Mouse (Mus musculus) heart, embryonic 12.5 days (tissue): ENCODE data around the gene Usp35. TPM values are rescaled to one million over a fixed set of nuclear protein-coding genes. Genes with fewer than 3 reads are reported as not detected.
A peak's percentile ranks its signal among the peaks of the same experiment; 100 is the strongest.

ENCODE experiments used
- ATAC-seq: fragments of 200-750 bp; cut with Nextera tagmentation; 2 replicates; pipeline ENCODE4 v1.8.0; 2017; ENCODE audit warnings: moderate TSS enrichment, moderate library complexity; ENCODE audit not compliant: insufficient number of reproducible peaks, low FRiP score
- H3K27ac ChIP-seq: fragments of 300-500 bp; sonication (generic); 2 replicates; pipeline ENCODE4 v1.5.1; 2016; ENCODE audit warnings: mild to moderate bottlenecking, moderate library complexity; ENCODE audit not compliant: poor library complexity, severe bottlenecking
- H3K27me3 ChIP-seq: fragments of 300-500 bp; sonication (generic); replicated peaks from 2 replicates; pipeline ENCODE4 v1.6.1; 2016; ENCODE audit warnings: mild to moderate bottlenecking, moderate library complexity
- H3K36me3 ChIP-seq: fragments of 300-500 bp; sonication (generic); 2 replicates; pipeline ENCODE4 v1.6.1; 2016; ENCODE audit warnings: mild to moderate bottlenecking, moderate library complexity
- H3K4me1 ChIP-seq: fragments of 300-500 bp; sonication (generic); replicated peaks from 2 replicates; pipeline ENCODE4 v1.6.1; 2016; ENCODE audit warnings: mild to moderate bottlenecking
- H3K4me2 ChIP-seq: fragments of 300-500 bp; sonication (generic); 2 replicates; pipeline ENCODE4 v1.6.1; 2016; ENCODE audit warnings: mild to moderate bottlenecking, moderate library complexity
- H3K4me3 ChIP-seq: fragments of 300-500 bp; sonication (generic); 2 replicates; pipeline ENCODE4 v1.5.1; 2016; ENCODE audit warnings: mild to moderate bottlenecking
- H3K9ac ChIP-seq: fragments of 300-500 bp; sonication (generic); 2 replicates; pipeline ENCODE4 v1.6.1; 2016; ENCODE audit warnings: mild to moderate bottlenecking, moderate library complexity
- H3K9me3 ChIP-seq: fragments of 300-500 bp; sonication (generic); replicated peaks from 2 replicates; pipeline ENCODE4 v1.6.1; 2016; ENCODE audit warnings: mild to moderate bottlenecking, moderate library complexity
- whole genome bisulfite sequencing: fragments of 180-500 bp; shearing (Covaris S2); methylation state at CpG from one replicate; pipeline ENCODE4 v1.1.7; 2016; 5-methylcytosine and 5-hydroxymethylcytosine counted together
- polyA plus RNA-seq: library from polyadenylated mRNA; unstranded; fragments of >200 nt; fragmentation: Nextera tagmentation; extraction: Ambion mirVana; gene quantifications from 2 replicates; pipeline ENCODE4 v1.2.1, GENCODE M21; 2016

The Usp35 gene
- polyA plus RNA-seq, 1 experiment from 2014 or later: 1.4 TPM

GRCm38 (mm10) chr7:97302876-97303275 lies 28.9 kb downstream of the Usp35 start:
- Histone ChIP-seq H3K9me3 (no peaks in the 10 kb centered on the region), H3K9ac (no peak overlapping the region), H3K27me3 (no peaks in the 10 kb centered on the region), H3K27ac (no peak overlapping the region), H3K4me3 (no peak overlapping the region), H3K4me1 (peaks cover 8% of the 10 kb centered on the region; the same call in 1 of the 2 replicates), H3K36me3 (peaks cover 81% of the 10 kb centered on the region), H3K4me2 (no peak overlapping the region)
- 77% methylated on average over 4 of the region's 4 CpGs for WGBS
- ATAC-seq: no peak

GRCm38 (mm10) chr7:97302261-97302660 lies 29.6 kb downstream of the Usp35 start:
- Histone ChIP-seq H3K27me3 (no peaks in the 10 kb centered on the region), H3K27ac (no peak overlapping the region), H3K4me3 (no peak overlapping the region), H3K9me3 (no peaks in the 10 kb centered on the region), H3K4me2 (no peak overlapping the region), H3K9ac (no peak overlapping the region), H3K4me1 (peaks cover 8% of the 10 kb centered on the region; the same call in 1 of the 2 replicates), H3K36me3 (peaks cover 76% of the 10 kb centered on the region)
- ATAC-seq: no peak
- WGBS: 79% methylated on average over 4 of the region's 4 CpGs

- ATAC-seq: no peak
- Histone ChIP-seq H3K4me2 (no peak overlapping the region), H3K9ac (no peak overlapping the region), H3K36me3 (peaks cover 67% of the 10 kb centered on the region), H3K4me1 (peaks cover 8% of the 10 kb centered on the region; the same call in 1 of the 2 replicates), H3K9me3 (no peaks in the 10 kb centered on the region), H3K27ac (no peak overlapping the region), H3K4me3 (no peak overlapping the region), H3K27me3 (no peaks in the 10 kb centered on the region)
- 87% methylated on average over 8 of the region's 8 CpGs for WGBS
These were observed 30.5 kb downstream of the Usp35 start for GRCm38 (mm10) chr7:97301321-97301720.

- no peak overlapping the region for H3K4me3 ChIP-seq
- peaks cover 63% of the 10 kb centered on the region for H3K36me3 ChIP-seq
- ATAC-seq: no peak
- WGBS: 63% methylated on average over 2 of the region's 2 CpGs
- H3K9me3 ChIP-seq: no peaks in the 10 kb centered on the region
- H3K4me1 ChIP-seq: peaks cover 8% of the 10 kb centered on the region; the same call in 1 of the 2 replicates
- no peak overlapping the region for H3K4me2 ChIP-seq
- no peaks in the 10 kb centered on the region for H3K27me3 ChIP-seq
- H3K27ac ChIP-seq: no peak overlapping the region
- H3K9ac ChIP-seq: no peak overlapping the region
These were observed 30.9 kb downstream of the Usp35 start for GRCm38 (mm10) chr7:97300914-97301313.

GRCm38 (mm10) chr7:97298943-97299342 lies 32.9 kb downstream of the Usp35 start:
- Histone ChIP-seq H3K27ac (no peak overlapping the region), H3K4me3 (no peak overlapping the region), H3K27me3 (no peaks in the 10 kb centered on the region), H3K36me3 (peaks cover 43% of the 10 kb centered on the region), H3K4me2 (no peak overlapping the region), H3K9me3 (no peaks in the 10 kb centered on the region), H3K4me1 (peaks cover 8% of the 10 kb centered on the region; the same call in 1 of the 2 replicates), H3K9ac (no peak overlapping the region)
- WGBS: 81% methylated on average over 6 of the region's 6 CpGs
- no peak for ATAC-seq

- H3K27me3 ChIP-seq: no peaks in the 10 kb centered on the region
- no peaks in the 10 kb centered on the region for H3K9me3 ChIP-seq
- no peak overlapping the region for H3K4me3 ChIP-seq
- WGBS: 91% methylated on average over 2 of the region's 2 CpGs
- no peak overlapping the region for H3K4me2 ChIP-seq
- no peak overlapping the region for H3K27ac ChIP-seq
- peaks cover 8% of the 10 kb centered on the region; the same call in 1 of the 2 replicates for H3K4me1 ChIP-seq
- peaks cover 36% of the 10 kb centered on the region for H3K36me3 ChIP-seq
- no peak overlapping the region for H3K9ac ChIP-seq
- ATAC-seq: no peak
These were observed 33.5 kb downstream of the Usp35 start for GRCm38 (mm10) chr7:97298279-97298678.

GRCm38 (mm10) chr7:97297466-97297865 lies 34.4 kb downstream of the Usp35 start:
- ATAC-seq: no peak

GRCm38 (mm10) chr7:97296986-97297385 lies 34.8 kb downstream of the Usp35 start:
- H3K9me3 ChIP-seq: no peaks in the 10 kb centered on the region

More at GRCm38 (mm10) chr7:97297466-97297865, 34.4 kb downstream of the Usp35 start:
- H3K4me3 ChIP-seq: no peak overlapping the region
- peaks cover 28% of the 10 kb centered on the region for H3K36me3 ChIP-seq
- 3% methylated on average over 2 of the region's 2 CpGs for WGBS
- H3K4me2 ChIP-seq: no peak overlapping the region
- no peaks in the 10 kb centered on the region for H3K27me3 ChIP-seq
- no peak overlapping the region for H3K9ac ChIP-seq
- H3K9me3 ChIP-seq: no peaks in the 10 kb centered on the region
- H3K4me1 ChIP-seq: peaks cover 8% of the 10 kb centered on the region; the same call in 1 of the 2 replicates
- no peak overlapping the region for H3K27ac ChIP-seq

GRCm38 (mm10) chr7:97271068-97271467 lies 60.8 kb downstream of the Usp35 start:
- 81% methylated on average over 1 of the region's 1 CpGs for WGBS
- Histone ChIP-seq H3K9me3 (0 out of 2 replicates have a peak, but pooled peaks cover 3% of the 10 kb centered on the region), H3K9ac (no peak overlapping the region), H3K4me3 (no peak overlapping the region), H3K27me3 (no peaks in the 10 kb centered on the region), H3K4me1 (no peaks in the 10 kb centered on the region; the same call in 1 of the 2 replicates), H3K4me2 (no peak overlapping the region), H3K27ac (no peak overlapping the region), H3K36me3 (peaks cover 21% of the 10 kb centered on the region)
- no peak for ATAC-seq

More at GRCm38 (mm10) chr7:97296986-97297385, 34.8 kb downstream of the Usp35 start:
- 58% methylated on average over 2 of the region's 2 CpGs for WGBS
- Histone ChIP-seq H3K4me1 (peaks cover 8% of the 10 kb centered on the region; the same call in 1 of the 2 replicates), H3K4me3 (no peak overlapping the region), H3K9ac (no peak overlapping the region), H3K27ac (no peak overlapping the region), H3K4me2 (no peak overlapping the region), H3K27me3 (no peaks in the 10 kb centered on the region), H3K36me3 (peaks cover 25% of the 10 kb centered on the region)
- no peak for ATAC-seq

GRCm38 (mm10) chr7:97270367-97270766 lies 61.5 kb downstream of the Usp35 start:
- peak; percentile 57; the same call in 1 of the 2 replicates for ATAC-seq
- H3K4me2 ChIP-seq: no peak overlapping the region
- no peaks in the 10 kb centered on the region; the same call in 1 of the 2 replicates for H3K4me1 ChIP-seq
- no peaks in the 10 kb centered on the region for H3K27me3 ChIP-seq
- no peak overlapping the region for H3K4me3 ChIP-seq
- no peak overlapping the region for H3K27ac ChIP-seq
- peaks cover 21% of the 10 kb centered on the region for H3K36me3 ChIP-seq
- H3K9me3 ChIP-seq: 0 out of 2 replicates have a peak, but pooled peaks cover 3% of the 10 kb centered on the region
- H3K9ac ChIP-seq: no peak overlapping the region

- 0 out of 2 replicates have a peak, but pooled peaks have one; percentile 73 for ATAC-seq
- WGBS: 30% methylated on average over 1 of the region's 1 CpGs
- no peaks in the 10 kb centered on the region for H3K36me3 ChIP-seq
These were observed 69.3 kb downstream of the Usp35 start for GRCm38 (mm10) chr7:97262541-97262940.

More at GRCm38 (mm10) chr7:97262541-97262940, 69.3 kb downstream of the Usp35 start:
- Histone ChIP-seq H3K9me3 (no peaks in the 10 kb centered on the region), H3K27ac (no peak overlapping the region), H3K27me3 (no peaks in the 10 kb centered on the region), H3K9ac (no peak overlapping the region), H3K4me1 (no peaks in the 10 kb centered on the region; the same call in 1 of the 2 replicates), H3K4me2 (no peak overlapping the region), H3K4me3 (no peak overlapping the region)
